Mouse (Mus musculus) cerebellum, postnatal 14 days (tissue): ENCODE data around the gene Lipe.
"Not testable (repeated sequence)": the region's sequence is repeated elsewhere in the genome, so short reads cannot be mapped to it uniquely, and the experiment has no call there.

Source experiments
- DNase-seq, 2 experiments: peaks; one replicate each; pipeline ENCODE4 v3.0.0; 2021; ENCODE audit warnings: mixed read lengths in 2 of 2

The Lipe gene

DNA sequence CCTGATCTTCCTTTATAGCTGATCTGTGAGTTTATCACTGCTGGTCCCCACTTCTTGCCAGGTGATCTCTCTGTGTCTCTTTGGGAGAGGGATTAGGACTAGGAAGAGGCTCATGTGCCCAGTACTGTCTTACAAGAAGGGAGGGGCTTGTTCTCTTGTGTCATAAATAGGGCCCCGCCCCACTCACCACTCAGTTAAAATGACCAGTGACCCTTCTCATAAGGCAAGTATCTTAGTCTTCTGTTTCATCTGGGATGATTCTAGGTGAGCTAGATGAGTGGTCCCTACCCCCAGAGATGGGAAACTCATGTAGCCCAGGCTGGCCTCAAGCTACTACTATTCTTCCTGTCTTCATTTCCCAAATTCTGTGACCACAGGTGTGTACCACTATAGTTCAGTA, at the start of gene Lipe:
Lipe (minus strand) TSS at position 101 of the 400 bp plus-strand sequence.
- no peak for DNase-seq

DNA sequence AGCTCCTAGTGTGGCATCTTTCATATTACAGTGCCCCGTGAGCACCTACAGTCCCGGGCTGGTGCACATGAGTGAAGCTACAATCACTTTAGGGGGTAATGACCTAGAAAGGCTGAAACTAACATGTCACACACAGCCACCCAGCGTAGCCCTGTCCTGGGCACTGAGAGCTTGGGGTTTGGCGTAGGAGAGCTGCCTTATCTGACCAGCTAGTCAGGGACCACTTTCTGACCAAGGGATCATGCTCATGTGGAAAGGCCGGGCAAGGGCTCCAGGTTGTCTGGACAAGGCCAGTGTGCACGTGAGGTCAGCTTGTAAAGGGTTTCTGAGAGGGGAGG, 42.3 kb upstream of the Lipe start:
- no peak for DNase-seq

DNA sequence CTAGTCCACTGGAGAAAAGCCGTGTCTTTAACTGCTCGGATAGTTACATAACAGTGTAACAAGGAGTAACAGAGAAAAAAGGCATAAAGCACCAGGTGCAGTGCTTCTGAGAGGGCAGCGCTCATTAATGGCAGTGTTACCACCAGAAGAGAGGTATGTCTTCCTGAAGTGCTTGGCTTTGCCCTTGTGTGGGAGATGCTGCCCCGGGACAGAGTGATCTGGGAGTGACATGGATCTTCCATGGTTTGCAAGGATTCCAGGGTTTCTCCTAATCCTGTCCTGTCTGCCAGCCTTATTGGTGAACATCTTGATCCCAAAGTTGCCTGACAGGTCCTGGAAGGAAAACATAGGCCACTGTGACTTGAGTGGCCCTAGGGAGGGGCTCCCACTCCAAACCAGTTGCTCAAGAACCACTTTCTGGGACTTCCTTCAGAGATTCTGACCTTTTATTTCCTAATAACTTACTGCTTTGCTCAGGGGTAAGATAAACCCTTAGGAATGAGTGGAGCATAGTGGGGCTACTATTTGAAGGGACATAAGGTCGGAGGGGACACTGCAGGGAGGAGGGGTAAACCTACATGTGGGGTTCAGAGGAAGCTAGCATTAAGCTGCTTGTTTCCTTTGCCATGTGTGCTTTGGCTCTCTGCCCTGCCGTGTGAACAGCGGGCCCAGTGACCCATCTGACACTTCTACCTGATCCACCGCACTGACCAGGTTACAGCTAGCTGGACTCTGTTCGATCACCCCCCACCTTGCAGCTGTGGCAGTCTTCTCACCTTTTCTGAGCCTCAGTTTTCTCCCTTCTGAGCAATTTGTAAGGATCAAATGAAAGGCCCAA, 41.7 kb upstream of the Lipe start:
- DNase-seq, result no peak

DNA sequence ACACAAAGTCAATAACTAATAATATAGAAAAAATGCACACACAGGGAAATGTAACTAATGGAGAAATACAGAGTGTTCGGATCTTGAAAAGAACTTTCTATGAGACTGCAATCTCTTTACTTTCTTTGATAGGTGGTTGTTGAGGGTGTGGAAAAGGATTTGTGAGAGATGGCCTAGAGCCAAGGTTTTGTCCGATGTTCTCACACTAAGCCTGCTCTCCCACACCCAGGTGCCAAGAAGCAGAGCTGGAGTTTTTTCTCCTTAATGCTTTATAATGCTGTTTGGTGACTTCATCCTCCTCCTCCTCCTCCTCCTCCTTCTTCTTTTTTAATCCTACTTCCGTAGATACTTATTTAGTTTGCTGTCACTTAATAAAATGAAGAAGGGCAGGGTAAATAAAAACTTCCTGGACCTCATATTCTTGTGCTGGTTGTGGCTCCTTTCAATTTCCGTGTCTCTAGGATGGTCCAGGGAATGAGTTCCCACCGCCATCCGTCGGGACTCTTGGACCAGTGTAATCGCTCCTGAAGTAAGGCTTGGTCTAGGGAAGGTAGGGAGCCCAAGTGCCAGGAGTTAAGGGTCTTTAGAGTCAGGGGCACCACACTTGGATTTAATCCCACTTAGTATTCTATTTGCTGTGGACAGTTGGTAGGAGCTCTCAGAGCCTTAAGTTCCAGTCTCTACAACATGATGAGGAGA, 40.8 kb upstream of the Lipe start:
- DNase-seq, result no peak

DNA sequence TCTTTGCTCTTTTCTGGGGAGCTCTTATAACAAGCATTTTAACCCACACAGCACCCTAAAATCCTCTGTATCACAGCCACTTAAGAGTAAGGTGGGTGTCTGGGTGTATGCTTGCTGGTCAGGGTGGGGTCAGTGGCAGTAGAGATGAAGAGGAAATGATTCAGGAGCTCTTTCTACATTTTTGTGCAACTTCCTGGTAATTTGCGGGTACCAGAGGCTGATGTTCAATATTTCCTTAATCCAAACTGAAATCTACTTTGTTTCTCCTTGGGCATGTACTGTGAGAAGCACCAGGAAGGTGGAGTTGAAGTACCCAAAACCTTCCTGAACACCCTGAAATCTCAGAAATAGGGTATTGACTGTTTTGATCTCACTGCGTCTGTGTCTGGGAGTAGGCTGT, 38.2 kb upstream of the Lipe start:
- no peak for DNase-seq

DNA sequence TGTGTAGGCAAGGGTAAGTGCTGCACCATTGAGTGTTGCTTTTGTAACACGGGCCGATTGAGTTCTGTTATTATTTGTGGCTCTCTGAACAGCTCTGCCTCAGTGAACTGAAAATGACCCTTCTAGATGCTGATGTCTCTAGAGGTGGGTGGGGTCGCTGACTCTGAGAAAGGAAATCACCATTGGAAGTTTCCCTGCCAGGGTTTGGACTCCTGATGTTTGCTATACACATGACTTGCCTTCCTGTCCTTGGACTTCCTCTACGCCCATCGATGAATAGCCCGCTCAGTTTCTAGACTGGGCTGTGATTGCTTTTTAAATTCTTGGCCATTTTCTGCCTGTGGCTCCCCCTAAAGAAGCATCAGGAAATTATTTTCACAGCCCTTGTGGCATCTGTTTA, 37.7 kb upstream of the Lipe start:
- DNase-seq, result no peak

DNA sequence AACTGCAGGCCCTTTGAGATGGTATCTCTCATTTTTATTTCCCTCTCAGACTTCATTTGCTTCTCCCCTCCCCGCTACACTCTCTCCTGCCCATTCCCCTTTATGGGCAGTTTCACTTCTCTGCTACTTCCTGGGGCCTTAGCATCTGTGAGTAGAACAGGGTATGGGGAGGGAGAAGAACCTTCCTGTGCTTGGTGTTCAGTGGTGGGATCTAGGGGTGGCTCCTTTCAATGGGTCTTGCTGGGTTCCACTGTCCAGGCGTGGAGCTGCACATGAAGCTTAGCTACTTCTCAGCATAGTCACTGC, 37.0 kb upstream of the Lipe start:
- no peak for DNase-seq

DNA sequence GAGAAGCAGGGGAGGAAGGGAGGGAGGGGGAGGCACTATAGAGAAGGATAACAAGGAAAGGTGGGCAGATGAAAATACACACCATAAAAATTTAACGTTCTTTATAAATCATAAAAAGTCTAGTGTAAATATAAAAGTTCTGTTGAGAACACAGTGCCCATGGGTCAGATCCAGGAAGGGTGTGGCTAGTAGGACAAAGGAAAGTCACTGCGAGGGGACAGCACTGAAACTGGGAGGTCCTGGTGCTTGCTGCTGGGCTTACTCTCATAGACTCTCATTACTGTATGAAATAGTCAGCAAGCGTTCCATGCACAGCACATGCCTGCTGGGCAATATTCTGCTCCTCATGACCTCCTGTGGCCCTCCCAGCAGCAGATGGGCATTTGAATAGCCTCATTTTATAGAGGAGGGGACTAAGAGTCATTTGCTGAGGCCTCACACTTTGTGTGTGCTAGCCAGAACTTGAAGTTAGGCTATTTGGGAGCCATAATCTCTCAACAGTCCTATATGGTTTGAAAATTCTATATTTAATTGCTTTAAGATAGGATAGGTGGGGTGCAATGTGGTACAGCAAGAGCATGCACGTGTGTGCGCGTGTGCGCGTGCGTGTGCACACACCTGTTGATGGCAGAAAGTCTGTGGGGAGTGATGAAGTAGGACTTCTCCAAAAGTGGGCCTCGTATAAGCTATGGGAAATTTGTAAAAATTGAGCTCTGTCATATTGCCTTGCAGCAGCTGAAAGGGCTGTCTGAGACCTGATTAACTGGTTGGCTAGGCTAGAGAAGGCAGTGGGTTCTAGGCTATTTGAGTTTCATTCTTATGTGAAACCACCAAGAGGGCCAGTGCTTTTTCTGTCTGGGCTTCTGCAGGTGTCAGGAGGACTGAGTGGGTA, 36.4 kb upstream of the Lipe start:
- no peak for DNase-seq

DNA sequence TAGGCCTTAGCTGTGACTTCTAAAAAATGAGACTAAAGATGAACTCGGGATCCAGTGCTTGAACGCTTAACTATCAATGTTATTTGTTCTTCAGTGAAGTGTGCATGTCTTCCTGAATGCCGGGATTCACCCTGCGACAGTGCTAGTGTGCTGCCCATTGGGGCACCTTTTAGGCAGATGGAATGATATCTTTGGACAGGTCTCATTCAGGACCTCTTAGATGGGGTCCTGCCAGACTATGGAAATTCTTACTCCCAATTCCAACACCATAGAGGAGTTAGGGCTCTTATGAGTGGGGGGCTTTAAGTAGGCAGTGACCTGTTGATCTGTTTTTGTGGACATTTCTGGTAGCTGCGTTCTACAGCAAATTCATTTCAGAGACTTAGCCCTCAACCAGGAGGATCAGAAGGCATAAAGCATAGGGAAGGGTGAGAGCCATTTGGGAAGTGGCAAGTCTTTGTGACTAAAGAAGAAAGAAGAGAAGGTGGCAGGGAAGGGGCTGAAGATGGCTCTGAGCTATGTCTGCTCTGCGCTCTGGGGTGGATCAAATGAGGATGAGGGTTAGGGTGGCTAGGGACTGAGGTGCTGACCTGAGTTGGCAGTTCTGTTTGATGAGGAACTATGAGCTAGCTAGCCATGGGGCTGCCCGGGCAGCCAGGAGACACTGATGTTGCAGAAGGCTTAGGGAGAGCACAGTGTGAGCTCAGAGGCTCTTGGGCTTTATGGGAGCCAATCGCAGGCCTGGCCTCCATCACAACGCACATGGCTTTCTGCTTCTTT, 35.5 kb upstream of the Lipe start:
- no peak for DNase-seq

DNA sequence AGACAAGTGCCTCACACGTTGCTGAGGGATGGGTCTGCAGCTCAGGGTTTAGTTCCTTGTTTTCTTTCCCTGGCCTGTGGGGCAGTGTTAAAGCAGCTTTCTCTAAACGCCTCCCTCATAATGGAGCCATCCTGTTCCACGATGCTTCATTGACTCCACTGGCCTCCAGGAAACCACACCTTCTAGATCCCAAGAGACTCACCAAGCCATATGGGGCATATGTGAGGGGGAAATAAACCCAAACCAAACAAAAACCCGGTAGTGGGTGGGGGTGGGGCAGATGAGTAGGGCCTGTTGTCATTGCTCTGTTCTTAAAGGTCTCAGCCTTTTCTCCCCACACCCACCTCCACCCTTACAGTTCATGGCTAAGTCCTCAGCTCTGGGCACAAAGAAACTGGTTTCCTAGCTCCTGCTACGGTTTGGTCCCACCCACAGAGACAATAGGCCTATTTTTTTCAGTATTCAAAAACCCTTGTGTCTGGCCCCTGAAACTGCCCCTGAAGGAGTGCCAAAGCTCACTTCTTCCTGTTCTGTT, 34.6 kb upstream of the Lipe start:
- no peak for DNase-seq

DNA sequence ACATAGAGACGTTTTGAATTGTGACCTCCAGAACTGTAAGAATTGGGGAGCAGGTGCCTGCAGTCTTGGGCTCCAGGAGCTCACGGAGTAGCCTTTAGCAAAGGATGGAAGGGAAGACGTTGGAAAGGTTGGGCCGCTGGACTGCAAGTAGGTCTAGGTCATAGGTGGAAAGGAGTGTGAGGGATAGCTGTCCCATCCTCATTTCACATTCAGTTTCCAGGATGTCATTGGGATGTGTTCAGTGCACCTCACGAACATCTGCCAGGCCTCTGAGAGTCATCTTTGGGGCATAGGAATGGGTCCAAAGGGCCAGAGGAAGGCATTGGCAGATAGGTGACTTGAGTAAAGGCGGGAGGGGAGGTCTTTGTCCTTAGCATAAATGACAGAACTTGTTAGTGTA, 33.9 kb upstream of the Lipe start:
- no peak for DNase-seq

DNA sequence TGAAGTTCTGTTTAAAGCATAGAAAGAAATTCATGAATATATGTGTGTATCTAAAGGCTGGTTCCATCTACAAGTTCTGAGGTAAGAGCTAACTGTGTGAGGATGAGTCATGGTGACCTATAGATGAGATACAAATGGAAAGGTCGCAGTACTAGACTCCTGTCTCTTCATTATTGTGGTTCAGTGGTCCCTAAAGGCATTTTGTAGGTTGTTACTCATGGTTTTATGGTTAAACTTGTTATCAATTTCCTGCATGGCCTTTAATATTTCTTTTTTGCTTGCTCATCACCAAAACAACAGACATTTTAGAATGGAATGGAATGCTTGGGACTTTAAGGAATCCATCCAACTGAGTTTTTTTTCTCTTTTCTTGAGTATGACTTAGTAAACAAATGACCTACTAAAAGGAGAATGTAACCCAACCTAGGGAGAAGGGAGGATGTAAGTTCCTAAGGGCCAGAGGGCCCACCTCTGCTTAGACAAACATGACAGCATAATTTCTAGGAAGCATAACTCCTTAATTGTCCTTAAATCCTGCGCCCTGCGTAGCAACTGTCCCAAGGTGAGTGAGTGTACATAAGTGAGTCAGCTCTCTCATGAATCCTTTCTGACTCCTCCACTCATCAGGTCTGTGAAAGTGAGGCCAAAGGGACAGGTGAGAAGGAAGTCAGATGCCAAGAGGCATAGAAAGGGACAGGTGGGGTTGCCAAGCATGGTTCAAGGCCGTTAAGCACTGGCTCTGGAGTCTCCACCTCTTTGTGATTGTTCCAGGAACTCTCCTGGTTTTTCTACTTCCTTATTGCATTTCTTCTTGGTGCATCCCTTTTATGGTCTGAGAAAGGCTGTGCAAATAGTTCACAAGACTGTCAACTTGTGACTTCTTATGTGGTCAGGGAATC, 31.6 kb upstream of the Lipe start:
- DNase-seq, result no peak

DNA sequence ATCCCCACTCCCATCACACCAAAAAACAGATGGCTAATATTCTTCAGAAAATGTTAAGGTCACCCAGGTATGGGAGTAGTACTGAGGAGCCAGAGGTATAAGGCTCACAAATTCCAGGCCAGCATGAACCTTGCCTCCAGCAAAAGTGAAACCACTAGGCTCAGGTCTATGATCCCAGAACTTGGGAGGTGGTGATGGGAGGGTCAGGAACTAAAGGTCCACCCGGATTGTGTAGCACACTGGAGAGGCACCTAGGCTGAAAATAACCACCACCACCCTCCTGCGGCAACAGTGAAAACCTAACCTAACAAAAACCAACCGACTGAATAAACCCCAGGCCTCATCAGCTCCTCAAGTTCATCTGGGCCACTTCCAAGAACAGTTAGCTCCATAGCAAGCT, 29.8 kb upstream of the Lipe start:
- no peak for DNase-seq

DNA sequence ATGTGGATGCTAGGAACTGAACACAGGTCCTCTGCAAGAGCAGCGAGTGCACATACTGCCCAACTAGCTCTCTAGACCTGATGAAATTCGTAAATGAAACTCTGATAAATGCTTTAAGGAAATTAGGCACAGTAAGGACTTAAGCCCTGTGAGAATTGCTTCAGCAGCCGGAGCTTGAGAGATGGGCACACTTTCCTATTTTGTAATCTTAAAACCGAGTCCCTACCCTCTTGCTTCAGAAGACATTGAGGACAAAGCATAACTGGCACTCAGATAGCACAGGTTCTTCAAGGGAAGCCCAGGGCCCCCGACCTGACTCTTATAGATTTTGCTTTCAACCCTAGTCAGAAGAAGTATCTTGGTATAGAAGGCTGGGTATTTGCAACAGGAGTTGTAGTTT, 28.6 kb upstream of the Lipe start:
- no peak for DNase-seq

DNA sequence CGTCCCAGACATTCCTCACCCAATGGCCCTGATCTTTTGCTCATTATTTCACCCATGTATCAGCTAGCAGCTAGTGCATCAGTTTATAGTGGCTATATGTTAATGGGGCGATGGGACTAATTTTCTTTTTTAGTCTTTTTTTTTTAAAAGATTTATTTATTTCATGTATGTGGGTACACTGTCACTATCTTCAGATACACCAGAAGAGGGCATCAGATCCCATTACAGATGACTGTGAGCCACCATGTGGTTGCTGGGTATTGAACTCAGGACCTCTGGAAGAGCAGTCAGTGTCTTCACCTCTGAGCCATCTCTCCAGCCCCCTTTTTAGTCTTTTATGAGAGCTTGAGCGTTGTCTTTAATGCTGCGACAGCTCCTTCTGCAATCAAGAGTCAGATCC, 27.9 kb upstream of the Lipe start:
- DNase-seq, result not testable (repeated sequence)

DNA sequence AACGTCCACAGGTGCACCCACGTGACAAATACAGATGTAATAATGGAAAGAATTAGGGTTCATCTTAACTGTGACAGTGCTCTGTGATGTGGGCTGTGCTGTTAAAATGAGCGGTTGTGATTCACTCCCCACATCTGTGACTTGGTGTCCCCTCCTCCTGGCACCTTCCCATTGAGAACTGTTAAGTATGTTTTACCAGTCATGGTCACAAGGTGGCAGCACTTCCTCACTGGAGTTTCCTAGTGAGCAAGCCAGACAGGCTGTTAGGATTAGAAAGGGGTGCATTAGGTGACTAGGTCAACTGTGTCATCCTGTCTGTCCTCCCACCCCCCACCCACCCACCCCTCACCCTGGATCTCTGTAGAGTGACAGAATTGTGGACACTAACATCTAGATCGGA, 25.9 kb upstream of the Lipe start:
- DNase-seq, result peak; percentile 89 to 94

DNA sequence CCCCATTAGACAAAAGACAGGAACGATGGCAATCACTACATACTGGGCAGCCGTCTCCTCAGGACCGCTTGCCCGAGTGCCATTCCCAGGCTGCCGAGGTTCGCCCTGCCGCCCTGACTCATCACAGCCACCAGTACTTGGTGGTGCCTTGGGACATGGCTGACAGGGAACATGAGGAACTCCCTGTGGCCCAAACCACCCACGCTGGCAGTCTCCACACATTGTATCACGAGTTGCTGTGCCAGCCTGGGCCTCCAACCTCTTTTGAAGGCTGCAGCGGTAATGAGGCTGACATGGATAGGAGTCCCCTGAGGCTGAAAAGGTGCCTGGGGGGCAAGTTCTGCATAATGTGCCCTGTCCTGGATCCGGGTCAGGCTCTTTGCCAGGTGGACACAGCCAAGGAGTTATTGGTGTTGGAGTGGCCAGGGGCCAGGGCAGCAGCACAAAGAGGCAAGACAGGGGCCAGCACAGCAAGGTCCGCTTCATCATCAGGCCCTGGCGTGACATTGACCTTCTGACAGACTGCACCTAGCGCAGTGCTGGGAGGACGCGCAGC, 23.9 kb upstream of the Lipe start:
- DNase-seq, result peak; percentile 24 to 40

DNA sequence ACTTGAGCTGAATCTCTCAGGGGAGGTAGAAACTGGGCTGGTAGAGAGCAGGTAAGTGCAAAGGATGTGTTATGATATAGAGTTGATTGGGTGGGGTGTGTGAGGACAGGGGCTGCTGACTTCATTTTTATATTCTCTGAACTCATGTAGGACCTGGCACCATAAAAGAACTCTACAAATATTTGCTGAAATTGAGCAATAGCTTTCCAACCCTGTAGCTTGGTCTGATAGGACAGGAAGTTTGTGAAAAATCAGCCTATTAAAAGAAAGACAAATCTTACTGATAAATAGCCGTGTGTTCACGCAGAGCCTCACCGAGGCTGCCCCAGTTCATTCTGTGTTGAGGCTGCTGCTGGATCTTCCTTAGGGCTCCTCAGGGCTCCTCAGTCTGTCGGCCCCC, 21.4 kb upstream of the Lipe start:
- no peak for DNase-seq

DNA sequence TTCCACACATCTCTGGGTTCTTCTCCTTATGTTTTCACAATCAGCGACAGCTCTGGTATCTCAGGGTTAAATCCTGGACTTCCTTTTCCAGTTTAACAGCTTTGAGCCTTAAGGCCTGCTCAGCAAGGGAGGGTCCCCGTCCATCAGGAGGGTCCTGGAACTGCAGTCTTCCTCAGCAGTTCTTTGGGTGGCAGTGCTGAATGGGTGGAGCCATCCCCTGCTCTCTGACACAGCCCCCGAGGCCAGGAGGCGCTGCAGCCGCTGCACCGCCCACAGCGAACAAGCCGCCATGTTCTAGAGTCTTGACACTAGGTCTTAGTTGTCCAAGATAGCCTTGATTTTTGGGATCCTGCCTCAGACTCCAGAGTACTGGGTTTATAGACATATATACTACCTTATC, 21.0 kb upstream of the Lipe start:
- no peak for DNase-seq

DNA sequence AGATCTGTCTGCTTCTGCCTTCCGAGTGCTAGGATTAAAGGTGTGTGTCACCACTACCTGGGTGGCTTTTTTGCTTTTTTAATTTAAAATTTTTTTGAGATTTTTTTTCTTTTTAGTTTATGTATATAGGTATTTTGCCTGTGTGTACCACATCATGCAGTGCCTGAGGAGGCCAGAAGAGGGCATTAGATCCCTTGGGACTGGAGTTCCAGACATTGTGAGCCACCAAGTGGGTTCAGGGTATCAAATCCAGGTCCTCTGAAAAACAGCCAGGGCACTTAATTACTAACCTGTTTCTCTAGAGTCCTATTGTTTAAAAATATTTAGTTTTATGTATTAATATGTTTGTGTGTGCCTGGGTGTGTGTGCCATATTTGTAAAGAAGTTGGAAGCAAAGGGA, 19.1 kb upstream of the Lipe start:
- DNase-seq, result peak; percentile 43 to 61

DNA sequence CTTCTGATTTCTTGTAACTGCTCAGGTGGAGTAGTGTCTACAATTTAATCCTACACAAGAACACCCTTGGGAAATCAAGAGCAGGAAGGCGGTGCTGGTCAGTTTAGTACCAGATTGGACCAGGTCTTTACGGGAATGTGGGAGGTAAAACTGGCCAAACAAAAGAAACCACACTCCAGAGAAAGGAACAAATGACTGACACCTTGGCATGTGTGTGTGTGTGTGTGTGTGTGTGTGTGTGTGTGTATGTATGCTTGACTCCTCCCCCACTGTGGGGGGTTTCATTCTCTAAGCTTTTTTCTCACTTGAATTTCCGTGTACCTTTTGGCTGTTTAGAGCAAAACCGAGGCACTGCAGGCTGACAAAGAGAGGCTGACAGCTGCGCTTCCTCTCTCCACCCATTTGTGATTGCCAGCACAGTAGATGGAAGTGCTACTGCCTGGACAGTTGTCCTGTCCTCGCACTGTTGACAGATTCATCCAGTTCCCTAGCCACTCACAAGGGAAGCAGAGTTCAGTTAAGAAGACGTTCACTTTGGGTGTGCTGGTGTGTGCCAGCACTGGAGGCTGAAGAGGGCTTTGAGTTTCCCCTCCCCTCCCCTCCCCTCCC, 14.4 kb upstream of the Lipe start, which contains the start of gene Cxcl17:
Cxcl17 (minus strand) TSS at position 54 of the 609 bp plus-strand sequence.
- DNase-seq, result no peak
